9 mouse cellular contexts compared by ENCODE assay signal in the genomic region with DNA sequence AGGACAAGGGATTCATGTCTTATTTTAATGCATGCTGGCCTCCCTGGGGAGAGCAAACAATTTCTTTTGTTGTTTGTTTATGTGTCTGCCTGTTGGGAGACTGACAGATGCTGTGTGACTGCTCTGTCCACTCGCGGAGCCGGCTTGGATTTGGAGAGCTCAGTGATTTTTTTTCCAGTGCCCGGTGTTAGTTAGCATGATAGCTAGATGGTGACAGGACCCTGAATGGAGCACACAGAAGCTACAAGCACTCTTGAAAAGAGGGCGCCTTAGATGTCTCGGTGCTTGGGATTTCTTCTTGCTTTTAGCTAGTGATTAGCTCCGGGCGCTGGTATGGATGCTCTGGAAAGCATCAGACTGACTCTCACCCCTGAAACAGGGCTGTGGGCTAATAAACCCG.
DNase-seq lines count a peak whose midpoint lies in the region; ATAC-seq and TF ChIP-seq lines count a peak whose summit lies in the region.
"Had no signal": no experiment of that assay in that cellular context is flagged by ENCODE, and none has a peak within 500 bp of the region (broad histone marks: within the 10 kb centered on the region; RNA-seq: fewer than 3 reads in every experiment).

No protein-coding gene starts in this region.

- no peak overlapping the region for H3K9ac ChIP-seq in heart, postnatal 0 days (replicated peaks; ENCODE audit: low read depth, low read length)
- H3K9ac ChIP-seq in hindbrain, embryonic 11.5 days (ENCODE audit: low read depth, low read length): peak overlapping the region; percentile 57; the same call in 1 of the 2 replicates
- H3K9ac ChIP-seq in midbrain, embryonic 15.5 days: peak overlapping the region; percentile 67

- no peaks in the 10 kb centered on the region for H3K9me3 ChIP-seq in heart, postnatal 0 days (replicated peaks; ENCODE audit: control insufficient read depth, low read length)
- H3K9me3 ChIP-seq in hindbrain, embryonic 11.5 days (ENCODE audit: control insufficient read depth, low read length): no peaks in the 10 kb centered on the region
- no peaks in the 10 kb centered on the region for H3K9me3 ChIP-seq in midbrain, embryonic 15.5 days
- H3K9me3 ChIP-seq: G1E had no signal

- no peak overlapping the region for H3K27ac ChIP-seq in heart, postnatal 0 days (ENCODE audit: low read depth)
- H3K27ac ChIP-seq in hindbrain, embryonic 11.5 days (ENCODE audit: low read depth, low read length): no peak overlapping the region
- H3K27ac ChIP-seq in midbrain, embryonic 15.5 days: peak overlapping the region; percentile 74

- peaks cover 3% of the 10 kb centered on the region; the same call in 1 of the 2 replicates for H3K4me1 ChIP-seq in heart, postnatal 0 days (ENCODE audit: control insufficient read depth, insufficient read depth)
- H3K4me1 ChIP-seq in hindbrain, embryonic 11.5 days (replicated peaks; ENCODE audit: control insufficient read depth, insufficient read depth, low read length): no peaks in the 10 kb centered on the region
- H3K4me1 ChIP-seq in midbrain, embryonic 15.5 days: peaks cover 13% of the 10 kb centered on the region

- H3K27me3 ChIP-seq in heart, postnatal 0 days (ENCODE audit: control insufficient read depth, insufficient read depth, low read length): 0 out of 2 replicates have a peak, but pooled peaks cover 8% of the 10 kb centered on the region
- H3K27me3 ChIP-seq in hindbrain, embryonic 11.5 days (ENCODE audit: control insufficient read depth, insufficient read depth, low read length): no peaks in the 10 kb centered on the region
- H3K27me3 ChIP-seq in midbrain, embryonic 15.5 days (replicated peaks): no peaks in the 10 kb centered on the region

- H3K4me3 ChIP-seq in heart, postnatal 0 days (ENCODE audit: low read depth, low read length): no peak overlapping the region
- peak overlapping the region; percentile 48 for H3K4me3 ChIP-seq in hindbrain, embryonic 11.5 days (ENCODE audit: low read depth, low read length)
- H3K4me3 ChIP-seq in midbrain, embryonic 15.5 days: peak overlapping the region; percentile 68

- no peak for ATAC-seq in heart, postnatal 0 days (ENCODE audit: insufficient read depth, low read depth)
- peak; percentile 22 for ATAC-seq in hindbrain, embryonic 11.5 days (ENCODE audit: low FRiP score)
- peak; percentile 42 for ATAC-seq in midbrain, embryonic 15.5 days (replicated peaks)
- ATAC-seq in CD4-positive, CD25-positive, alpha-beta regulatory T cell, adult 4 months: no peak

- no peak for TF ChIP-seq CTCF in heart, postnatal 0 days (IDR thresholded peaks at IDR 0.05; ENCODE audit: low read depth)

- 6% methylated on average over 9 of the region's 9 CpGs for WGBS in heart, postnatal 0 days
- WGBS in hindbrain, embryonic 11.5 days: 7% methylated on average over 9 of the region's 9 CpGs
- 5% methylated on average over 9 of the region's 9 CpGs for WGBS in midbrain, embryonic 15.5 days

- H3K36me3 ChIP-seq in heart, postnatal 0 days (replicated peaks; ENCODE audit: control insufficient read depth, insufficient read depth, low read length): no peaks in the 10 kb centered on the region
- H3K36me3 ChIP-seq in hindbrain, embryonic 11.5 days (ENCODE audit: control insufficient read depth, insufficient read depth, low read length): no peaks in the 10 kb centered on the region
- no peaks in the 10 kb centered on the region for H3K36me3 ChIP-seq in midbrain, embryonic 15.5 days (replicated peaks)
- H3K36me3 ChIP-seq: G1E had no signal

- H3K4me2 ChIP-seq in heart, postnatal 0 days (ENCODE audit: low read depth, low read length): peak overlapping the region; percentile 64; the same call in 1 of the 2 replicates
- peak overlapping the region; percentile 76 for H3K4me2 ChIP-seq in hindbrain, embryonic 11.5 days (replicated peaks; ENCODE audit: low read depth, low read length)
- peak overlapping the region; percentile 83 for H3K4me2 ChIP-seq in midbrain, embryonic 15.5 days

- no peak for DNase-seq in heart, postnatal 0 days (ENCODE audit: low spot score)
- DNase-seq in heart, postnatal 4 days: no peak
- peak; percentile 22 for DNase-seq in cerebellum, adult 8-10 months
- DNase-seq in hindbrain, embryonic 11.5 days (ENCODE audit: low spot score): no peak
- DNase-seq in adrenal gland, adult (ENCODE audit: inconsistent age in 2 of 2, low spot score in 1 of 2): no peak
- DNase-seq in urinary bladder, postnatal 36 days (ENCODE audit: low spot score in 2 of 2): no peak

- TF ChIP-seq EP300 in heart, postnatal 0 days (IDR thresholded peaks at IDR 0.05; ENCODE audit: low read depth): no peak

Comparison
In these comparisons a context has a peak if more than half of its experiments do, and no peak if none do; other contexts are left out.
1. ATAC-seq: peak in hindbrain, embryonic 11.5 days (single experiment) and midbrain, embryonic 15.5 days (single experiment); none in heart, postnatal 0 days (single experiment) and CD4-positive, CD25-positive, alpha-beta regulatory T cell, adult 4 months (single experiment).
2. Peak in every context shown above with its lines, with median percentiles within 50 percentile points of each other: H3K4me2 ChIP-seq.